Mouse (Mus musculus) midbrain, embryonic 10.5 days (tissue): ENCODE measurements around the gene Stag2. TPM values are rescaled to one million over a fixed set of nuclear protein-coding genes. Genes with fewer than 3 reads are reported as not detected.

Experiments
- DNase-seq: peaks from one replicate; pipeline ENCODE4 v3.0.0-alpha.2; 2017; ENCODE audit warnings: low spot score
- H3K27ac ChIP-seq: fragments of 300-500 bp; sonication (generic); replicated peaks from 2 replicates; pipeline ENCODE4 v1.5.1; 2016; ENCODE audit warnings: mild to moderate bottlenecking
- H3K27me3 ChIP-seq: fragments of 300-500 bp; sonication (generic); 2 replicates; pipeline ENCODE4 v1.6.1; 2016; ENCODE audit warnings: low read depth, mild to moderate bottlenecking; ENCODE audit not compliant: poor library complexity, severe bottlenecking
- H3K36me3 ChIP-seq: fragments of 300-500 bp; sonication (generic); 2 replicates; pipeline ENCODE4 v1.6.1; 2016; ENCODE audit warnings: mild to moderate bottlenecking, moderate library complexity
- H3K4me1 ChIP-seq: fragments of 300-500 bp; sonication (generic); 2 replicates; pipeline ENCODE4 v1.6.1; 2016
- H3K4me3 ChIP-seq: fragments of 300-500 bp; sonication (generic); 2 replicates; pipeline ENCODE4 v1.5.1; 2016; ENCODE audit warnings: mild to moderate bottlenecking, moderate library complexity
- H3K9me3 ChIP-seq: fragments of 300-500 bp; sonication (generic); replicated peaks from 2 replicates; pipeline ENCODE4 v1.6.1; 2016; ENCODE audit warnings: mild to moderate bottlenecking
- WGBS: fragments of 180-500 bp; shearing (Covaris S2); methylation state at CpG from one replicate; pipeline ENCODE4 v1.1.7; 2016; 5-methylcytosine and 5-hydroxymethylcytosine counted together
- polyA plus RNA-seq: library from polyadenylated mRNA; unstranded; fragments of >200 nt; fragmentation: Nextera tagmentation; extraction: Ambion mirVana; gene quantifications from 2 replicates; pipeline ENCODE4 v1.2.1, GENCODE M21; 2016

Gene Stag2
- 40.2 and 46.9 TPM in 2 replicates for polyA plus RNA-seq

- Histone ChIP-seq H3K4me1 (peaks cover 7% of the 10 kb centered on the region; the same call in 1 of the 2 replicates), H3K27ac (peak within 1 kb of the TSS; percentile 98), H3K36me3 (no peaks in the 10 kb centered on the region), H3K4me3 (peak within 1 kb of the TSS; percentile 68), H3K27me3 (no peaks in the 10 kb centered on the region), H3K9me3 (peaks cover 19% of the 10 kb centered on the region; the same call in 1 of the 2 replicates)
- peak; percentile 84 for DNase-seq
- 11% methylated on average over 72 of the region's 76 CpGs for WGBS
Observed at GRCm38 (mm10) chrX:42148788-42149556, at the start of gene Stag2. TSS of gene Stag2 (plus strand) at chrX:42149317.

- H3K27ac ChIP-seq, result no peak overlapping the region
- no peaks in the 10 kb centered on the region for H3K27me3 ChIP-seq
- WGBS, result 91% methylated on average over 6 of the region's 6 CpGs
- no peak overlapping the region for H3K4me3 ChIP-seq
- peaks cover 9% of the 10 kb centered on the region; the same call in 1 of the 2 replicates for H3K9me3 ChIP-seq
- no peak for DNase-seq
- H3K36me3 ChIP-seq, result peaks cover 48% of the 10 kb centered on the region
- no peaks in the 10 kb centered on the region for H3K4me1 ChIP-seq
Observed at GRCm38 (mm10) chrX:42107137-42107536, 42.0 kb upstream of the Stag2 start.

- Histone ChIP-seq H3K27ac (no peak overlapping the region), H3K9me3 (peaks cover 9% of the 10 kb centered on the region; the same call in 1 of the 2 replicates)
Observed at GRCm38 (mm10) chrX:42110585-42110984, 38.5 kb upstream of the Stag2 start.

DNA sequence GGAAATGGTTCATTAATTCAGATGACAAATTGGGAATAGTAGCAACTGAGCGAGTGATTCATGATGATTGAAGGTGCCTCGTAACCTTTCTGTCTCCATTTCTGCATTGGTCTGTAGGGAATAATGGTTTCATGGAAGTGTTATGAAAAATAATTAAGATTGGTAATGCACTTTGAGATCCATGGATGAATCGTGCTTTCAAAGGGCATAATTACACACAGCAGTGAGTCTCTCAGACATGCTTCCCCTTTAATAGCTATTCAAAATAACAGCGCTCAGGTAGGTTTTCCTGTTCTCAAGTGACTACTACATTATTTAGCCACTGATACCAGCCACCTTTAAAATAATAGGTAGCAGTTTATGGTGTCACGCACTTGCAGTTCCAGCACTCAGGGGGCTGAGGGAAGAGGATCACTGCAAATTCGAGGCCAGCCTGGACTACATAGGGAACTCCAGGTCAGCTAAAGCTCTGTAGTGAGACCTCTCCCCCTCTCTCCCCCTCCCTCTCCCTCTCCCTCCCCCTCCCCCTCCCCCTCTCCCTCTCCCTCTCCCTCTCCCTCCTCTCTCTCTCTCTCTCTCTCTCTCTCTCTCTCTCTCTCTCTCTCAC, 29.6 kb upstream of the Stag2 start:
- Histone ChIP-seq H3K27me3 (no peaks in the 10 kb centered on the region), H3K27ac (no peak overlapping the region), H3K9me3 (no peaks in the 10 kb centered on the region), H3K4me3 (no peak overlapping the region), H3K36me3 (no peaks in the 10 kb centered on the region), H3K4me1 (no peaks in the 10 kb centered on the region)
- WGBS, result 85% methylated on average over 6 of the region's 6 CpGs
- DNase-seq, result no peak

More at GRCm38 (mm10) chrX:42110585-42110984, 38.5 kb upstream of the Stag2 start:
- DNase-seq, result no peak
- Histone ChIP-seq H3K27me3 (no peaks in the 10 kb centered on the region), H3K4me3 (no peak overlapping the region), H3K4me1 (no peaks in the 10 kb centered on the region), H3K36me3 (peaks cover 21% of the 10 kb centered on the region)
- 84% methylated on average over 1 of the region's 1 CpGs for WGBS

DNA sequence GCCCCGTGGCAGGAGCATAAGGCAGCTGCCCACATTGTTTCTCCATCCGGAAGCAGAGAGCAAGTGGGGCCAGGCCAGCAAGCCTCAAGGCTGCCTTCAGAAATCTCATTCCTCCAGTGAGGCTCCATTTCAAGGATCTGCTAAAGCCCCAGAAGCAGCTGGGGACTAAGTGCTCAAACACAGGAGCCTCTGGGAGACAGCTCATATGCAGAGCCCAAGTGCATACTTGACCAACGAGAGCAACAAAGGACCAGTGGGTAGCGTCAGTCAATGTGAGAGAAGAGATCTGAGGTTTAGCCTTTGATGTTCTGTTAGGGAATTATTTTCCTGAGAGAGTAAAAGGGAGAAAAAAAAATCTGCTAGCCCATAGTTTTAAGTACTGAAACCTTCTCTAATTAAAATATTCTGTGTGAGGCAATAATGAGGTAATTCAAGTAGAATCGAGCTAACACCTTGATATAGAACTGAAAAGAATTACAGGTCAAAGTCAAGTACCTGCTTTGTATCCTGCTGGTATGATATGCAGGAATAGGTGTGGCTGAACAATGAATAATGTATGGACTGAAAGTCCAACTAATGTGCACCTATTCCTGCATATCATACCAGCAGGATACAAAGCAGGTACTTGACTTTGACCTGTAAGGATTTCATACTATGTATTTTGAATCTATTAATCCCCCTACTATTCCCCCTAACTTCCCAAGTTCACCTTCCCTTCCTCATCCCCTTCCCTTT, 24.0 kb upstream of the Stag2 start:
- Histone ChIP-seq H3K9me3 (peaks cover 13% of the 10 kb centered on the region), H3K27ac (no peak overlapping the region), H3K36me3 (no peaks in the 10 kb centered on the region), H3K4me3 (no peak overlapping the region), H3K4me1 (no peaks in the 10 kb centered on the region), H3K27me3 (no peaks in the 10 kb centered on the region)
- 86% methylated on average over 5 of the region's 5 CpGs for WGBS
- DNase-seq, result no peak

GRCm38 (mm10) chrX:42139882-42140281, 9.2 kb upstream of the Stag2 start:
- Histone ChIP-seq H3K27me3 (no peaks in the 10 kb centered on the region), H3K4me1 (no peaks in the 10 kb centered on the region), H3K36me3 (no peaks in the 10 kb centered on the region), H3K4me3 (no peak overlapping the region), H3K27ac (no peak overlapping the region), H3K9me3 (no peaks in the 10 kb centered on the region)
- no peak for DNase-seq
- 77% methylated on average over 9 of the region's 9 CpGs for WGBS

GRCm38 (mm10) chrX:42142620-42143019, 6.5 kb upstream of the Stag2 start:
- DNase-seq, result no peak
- no peaks in the 10 kb centered on the region for H3K9me3 ChIP-seq
- no peaks in the 10 kb centered on the region for H3K36me3 ChIP-seq
- H3K27me3 ChIP-seq, result no peaks in the 10 kb centered on the region
- H3K4me3 ChIP-seq, result no peak overlapping the region
- H3K27ac ChIP-seq, result no peak overlapping the region
- H3K4me1 ChIP-seq, result no peaks in the 10 kb centered on the region
- 80% methylated on average over 3 of the region's 3 CpGs for WGBS

GRCm38 (mm10) chrX:42143991-42144390, 5.1 kb upstream of the Stag2 start:
- no peak overlapping the region for H3K27ac ChIP-seq
- WGBS, result 90% methylated on average over 4 of the region's 4 CpGs
- H3K4me3 ChIP-seq, result no peak overlapping the region
- H3K27me3 ChIP-seq, result no peaks in the 10 kb centered on the region
- 0 out of 2 replicates have a peak, but pooled peaks cover 4% of the 10 kb centered on the region for H3K9me3 ChIP-seq
- no peak for DNase-seq
- H3K36me3 ChIP-seq, result no peaks in the 10 kb centered on the region
- H3K4me1 ChIP-seq, result peaks cover 3% of the 10 kb centered on the region; the same call in 1 of the 2 replicates

- DNase-seq, result no peak
- Histone ChIP-seq H3K36me3 (no peaks in the 10 kb centered on the region), H3K27me3 (no peaks in the 10 kb centered on the region), H3K4me3 (peak overlapping the region; percentile 68), H3K27ac (no peak overlapping the region), H3K4me1 (peaks cover 3% of the 10 kb centered on the region; the same call in 1 of the 2 replicates), H3K9me3 (peaks cover 19% of the 10 kb centered on the region; the same call in 1 of the 2 replicates)
- WGBS, result 57% methylated on average over 5 of the region's 5 CpGs
Observed at GRCm38 (mm10) chrX:42148016-42148451, 1.1 kb upstream of the Stag2 start.

GRCm38 (mm10) chrX:42149557-42150345, 634 bp downstream of the Stag2 start:
- H3K36me3 ChIP-seq, result no peaks in the 10 kb centered on the region
- peak overlapping the region; percentile 68 for H3K4me3 ChIP-seq
- peak overlapping the region; percentile 98 for H3K27ac ChIP-seq
- H3K9me3 ChIP-seq, result peaks cover 19% of the 10 kb centered on the region; the same call in 1 of the 2 replicates
- 24% methylated on average over 63 of the region's 71 CpGs for WGBS
- H3K27me3 ChIP-seq, result no peaks in the 10 kb centered on the region
- peak; percentile 28 for DNase-seq
- peaks cover 7% of the 10 kb centered on the region; the same call in 1 of the 2 replicates for H3K4me1 ChIP-seq

GRCm38 (mm10) chrX:42150346-42151023, 1.4 kb downstream of the Stag2 start:
- Histone ChIP-seq H3K27me3 (no peaks in the 10 kb centered on the region), H3K9me3 (peaks cover 19% of the 10 kb centered on the region; the same call in 1 of the 2 replicates), H3K4me1 (peaks cover 7% of the 10 kb centered on the region; the same call in 1 of the 2 replicates), H3K27ac (peak overlapping the region; percentile 98), H3K4me3 (peak overlapping the region; percentile 68), H3K36me3 (no peaks in the 10 kb centered on the region)
- peak; percentile 84 for DNase-seq
- WGBS, result 18% methylated on average over 26 of the region's 40 CpGs
